Mouse (Mus musculus) bone marrow, adult 2 months (tissue): ENCODE data around the gene 0610010F05Rik.

Experiments used
- CTCF ChIP-seq: fragments of 200-500 bp; IDR thresholded peaks from 2 replicates; pipeline ENCODE4 v1.5.1; 2011; ENCODE audit warnings: low read length, control low read depth; ENCODE audit not compliant: control insufficient read depth, insufficient read depth
- POLR2A ChIP-seq: fragments of 200-500 bp; IDR thresholded peaks from 2 replicates; pipeline ENCODE4 v1.6.1; 2011; ENCODE audit warnings: low read depth, mild to moderate bottlenecking, control low read depth, low read length, borderline replicate concordance; ENCODE audit not compliant: control insufficient read depth

GRCm38 (mm10) chr11:23647431-23647830 is 14.0 kb upstream of the 0610010F05Rik start:
- TF ChIP-seq CTCF (no peak), POLR2A (no peak)
